Mouse (Mus musculus) large intestine, adult 2 months (tissue): ENCODE measurements around the gene Aco2. TPM values are rescaled to one million over a fixed set of nuclear protein-coding genes. Genes with fewer than 3 reads are reported as not detected.

Experiments used
- DNase-seq: peaks from one replicate; pipeline ENCODE4 v3.0.0-alpha.2; 2012; ENCODE audit warnings: low read depth, low spot score
- WGBS: fragments of 180-500 bp; shearing (Covaris S2); methylation state at CpG from one replicate; pipeline ENCODE4 v1.1.7; 2018; 5-methylcytosine and 5-hydroxymethylcytosine counted together
- polyA plus RNA-seq: library from polyadenylated mRNA; depleted of rRNA; stranded (reverse); fragments of >200 nt; gene quantifications from 2 replicates; pipeline ENCODE4 v1.2.3, GENCODE M21; 2012

Aco2 gene
- polyA plus RNA-seq, 1 experiment = 327 TPM

DNA sequence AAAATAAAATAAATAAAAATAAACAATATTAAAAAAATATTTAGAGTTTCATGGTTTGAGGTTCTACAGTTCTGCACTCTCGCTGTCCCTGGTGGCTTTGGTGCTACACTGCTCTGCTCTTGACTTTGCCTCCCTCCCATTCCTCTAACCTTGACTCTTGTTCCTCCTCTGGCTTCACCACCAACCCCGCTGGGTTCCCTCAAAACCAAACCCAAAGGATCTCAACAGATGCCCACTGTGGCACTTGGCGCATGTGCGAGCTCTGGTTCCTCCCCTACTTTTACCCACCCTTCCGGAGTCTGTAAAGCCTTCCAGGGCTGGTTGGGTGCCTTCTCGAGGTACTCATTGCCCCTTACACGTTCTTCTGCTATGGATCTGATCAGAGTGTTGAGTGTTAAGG is 29.8 kb upstream of the Aco2 start:
- no peak for DNase-seq
- 85% methylated on average over 7 of the region's 7 CpGs for WGBS

DNA sequence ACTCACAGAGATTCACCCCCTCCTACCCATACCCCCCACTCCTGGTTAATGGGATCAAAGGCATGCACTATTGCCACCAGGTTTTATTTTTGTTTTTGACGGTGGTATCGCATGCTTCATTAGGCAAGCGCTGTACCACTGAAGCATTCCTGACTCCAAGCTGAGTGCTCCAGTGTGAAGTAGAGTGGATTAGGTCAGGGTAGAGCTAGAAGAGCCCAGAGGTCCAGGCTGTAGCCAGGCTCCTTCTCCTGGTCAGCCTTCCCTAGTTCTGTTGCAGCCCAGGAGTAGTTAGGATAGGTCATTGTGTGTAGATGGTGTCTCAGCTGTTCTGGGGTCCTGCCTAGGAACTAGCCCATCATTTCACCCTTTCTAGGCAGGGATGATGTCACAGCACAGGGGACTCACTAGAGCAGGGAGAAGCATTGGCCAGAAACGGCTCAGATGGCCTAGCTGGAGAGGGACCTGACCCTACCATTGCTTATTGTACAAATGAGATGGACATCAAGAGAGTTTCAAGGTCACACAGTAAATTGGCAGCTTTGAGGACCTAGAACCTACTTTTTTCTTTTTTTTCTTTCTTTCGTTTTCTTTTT is 27.0 kb upstream of the Aco2 start:
- 79% methylated on average over 5 of the region's 5 CpGs for WGBS

DNA sequence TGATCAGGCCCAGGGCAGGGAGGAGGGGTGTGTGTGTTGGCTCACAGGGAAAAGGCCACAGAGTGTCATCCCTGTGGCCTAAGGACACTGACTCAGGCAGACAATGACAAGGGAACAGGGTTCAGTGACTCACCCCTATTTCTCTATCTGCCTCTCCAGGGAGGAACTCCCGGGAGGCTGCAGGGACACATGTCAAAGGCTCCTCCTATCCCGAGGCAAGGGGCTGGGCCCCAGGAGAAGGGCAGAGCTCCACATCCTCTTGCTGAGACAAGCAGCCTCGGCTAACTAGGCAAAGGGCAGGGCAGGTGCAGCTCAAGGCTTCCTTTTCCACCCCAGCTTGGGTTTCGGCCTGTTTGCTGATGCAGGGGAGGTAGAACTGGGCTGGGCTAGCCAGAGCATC is 26.4 kb upstream of the Aco2 start:
- 18% methylated on average over 4 of the region's 4 CpGs for WGBS
- DNase-seq = no peak

More for the DNA sequence above, 27.0 kb upstream of the Aco2 start:
- DNase-seq = no peak

DNA sequence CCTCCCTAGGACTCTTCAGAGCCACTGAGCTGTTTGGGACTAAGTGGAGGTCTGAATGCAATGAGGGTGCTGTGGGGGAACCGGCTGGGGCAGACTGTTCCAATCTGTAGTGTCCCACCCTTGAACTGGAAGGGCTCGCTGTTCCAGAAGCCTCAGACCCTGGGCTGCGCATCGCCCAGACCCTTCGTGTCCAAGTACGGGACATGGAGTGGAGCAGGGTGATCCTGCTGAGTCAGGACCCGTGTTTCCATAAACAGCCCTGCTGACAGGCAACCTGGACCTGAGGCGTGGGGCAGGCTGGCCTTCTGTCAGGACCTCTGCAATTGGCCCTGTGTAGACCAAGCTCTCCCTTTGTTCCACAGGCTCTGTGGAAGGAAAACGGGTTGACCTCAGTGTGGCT is 25.4 kb upstream of the Aco2 start:
- whole genome bisulfite sequencing = 85% methylated on average over 9 of the region's 9 CpGs

DNA sequence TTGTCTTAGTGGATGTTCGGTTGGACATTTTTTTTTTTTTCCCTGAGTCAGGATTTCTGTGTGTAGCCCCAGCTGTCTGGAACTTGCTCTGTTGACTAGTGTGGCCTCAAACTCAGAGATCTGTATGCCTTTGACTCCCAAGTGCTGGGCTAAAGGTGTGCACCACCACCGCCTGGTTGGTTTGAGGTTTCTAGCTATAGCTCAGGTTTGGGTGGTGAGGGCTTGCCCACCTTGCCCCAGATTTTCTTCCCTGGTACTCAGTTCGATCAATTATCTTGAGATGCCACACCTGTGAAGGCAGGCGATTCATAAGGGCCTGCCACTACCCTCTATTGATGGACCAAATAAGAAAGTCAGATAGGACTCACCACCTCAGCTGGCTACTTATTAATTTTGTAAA is 24.9 kb upstream of the Aco2 start:
- DNase-seq = no peak
- 89% methylated on average over 4 of the region's 4 CpGs for WGBS

More for the DNA sequence above, 25.4 kb upstream of the Aco2 start:
- DNase-seq = no peak

DNA sequence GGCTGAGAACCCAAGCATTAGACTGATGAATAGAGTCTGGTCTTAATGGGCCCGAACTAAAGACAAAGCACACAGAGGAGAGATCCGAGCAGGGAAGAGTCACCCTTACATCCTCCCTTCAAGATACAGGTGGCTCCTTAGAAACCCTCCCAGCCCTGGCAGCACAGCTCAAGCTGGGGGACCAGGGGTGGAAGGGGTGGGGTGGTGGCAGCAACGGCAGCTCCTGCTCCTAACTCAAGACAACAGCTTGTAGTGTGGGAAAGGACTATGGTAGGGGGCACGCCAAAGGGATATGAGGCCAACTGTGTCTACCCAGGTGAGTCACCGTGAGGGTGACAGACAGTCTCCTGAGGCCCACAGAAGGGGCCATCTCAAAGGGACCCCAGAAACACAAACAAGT is 24.2 kb upstream of the Aco2 start:
- 83% methylated on average over 5 of the region's 5 CpGs for WGBS
- no peak for DNase-seq

DNA sequence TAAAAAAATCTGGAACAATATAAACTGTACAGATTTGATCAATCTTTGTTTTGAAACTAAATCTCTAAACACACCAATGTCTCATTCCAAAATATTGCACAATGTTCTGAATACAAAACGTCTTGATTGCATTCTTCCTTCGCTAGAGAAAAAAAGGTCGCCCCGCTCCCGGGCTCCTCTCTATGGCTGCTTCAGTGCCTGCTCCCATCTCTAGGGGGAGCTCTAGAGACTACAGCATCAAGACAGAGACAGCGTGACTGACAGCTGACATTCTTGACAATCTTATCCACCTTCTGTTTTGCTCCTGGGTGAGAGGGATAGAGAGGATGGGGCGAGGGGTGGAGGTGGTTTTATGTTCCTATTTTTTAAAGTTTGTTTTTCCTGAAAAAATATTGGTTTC is 23.8 kb upstream of the Aco2 start:
- 13% methylated on average over 7 of the region's 7 CpGs for WGBS
- no peak for DNase-seq

DNA sequence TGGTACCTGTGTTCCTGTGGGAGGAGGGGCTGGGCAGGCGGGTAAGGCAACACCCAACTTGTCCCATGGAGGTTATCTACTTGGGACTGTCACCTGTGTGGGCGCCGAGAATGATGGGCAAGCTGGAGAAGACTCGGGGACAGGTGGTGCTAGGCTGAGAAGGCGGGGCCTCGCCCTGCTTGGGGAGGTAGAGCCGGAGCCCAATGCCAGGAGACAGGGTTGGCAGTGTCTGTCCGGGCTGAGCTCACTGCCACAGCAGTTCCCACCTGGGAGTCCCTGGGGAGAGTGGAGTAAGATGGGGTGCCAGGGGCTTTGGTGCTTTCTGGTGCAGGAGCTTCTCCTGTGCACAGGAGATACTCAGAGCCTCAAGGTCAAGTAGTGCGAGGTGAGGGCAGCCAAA is 23.0 kb upstream of the Aco2 start:
- 49% methylated on average over 9 of the region's 9 CpGs for WGBS
- DNase-seq = no peak

DNA sequence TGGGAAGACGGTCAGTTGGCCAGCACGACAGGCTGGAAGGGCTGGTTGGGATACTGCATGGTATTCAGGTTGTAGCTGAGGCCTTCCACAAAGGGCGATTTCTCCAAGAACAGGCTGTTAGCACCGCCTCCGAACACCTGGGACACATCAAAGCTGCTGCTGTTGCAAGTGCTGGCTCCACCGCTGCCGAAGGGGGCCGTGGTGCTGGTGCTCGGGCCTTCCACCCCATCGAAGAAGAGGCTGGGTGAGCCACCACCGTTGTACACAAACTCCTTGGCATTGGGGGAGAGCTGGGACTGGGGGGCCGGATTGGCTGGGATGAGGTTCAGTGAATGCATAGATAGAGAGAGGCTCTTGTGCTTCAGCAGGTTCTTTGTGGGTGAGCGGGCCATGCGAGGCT is 21.4 kb upstream of the Aco2 start:
- DNase-seq = no peak
- WGBS = 78% methylated on average over 14 of the region's 14 CpGs

DNA sequence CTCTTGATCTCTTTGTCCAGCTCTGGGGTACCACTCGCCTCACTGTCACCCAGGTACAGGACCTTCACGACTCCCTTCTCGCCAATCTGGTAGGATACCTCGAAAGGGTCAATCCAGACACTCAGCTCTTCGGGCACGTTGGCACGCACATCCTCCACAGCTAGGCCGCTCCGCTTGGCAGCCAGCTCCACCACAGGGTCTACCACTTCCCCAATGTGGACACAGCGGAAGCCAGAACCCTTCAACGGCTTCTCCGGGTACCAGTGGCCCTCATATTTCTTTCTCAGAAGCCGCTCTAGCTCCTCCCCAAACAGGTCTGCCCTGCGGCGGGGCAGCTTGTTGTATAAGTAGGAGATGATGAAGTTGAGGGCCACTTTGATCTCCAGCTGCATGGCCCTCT is 20.7 kb upstream of the Aco2 start:
- WGBS = 91% methylated on average over 15 of the region's 15 CpGs
- DNase-seq = no peak

DNA sequence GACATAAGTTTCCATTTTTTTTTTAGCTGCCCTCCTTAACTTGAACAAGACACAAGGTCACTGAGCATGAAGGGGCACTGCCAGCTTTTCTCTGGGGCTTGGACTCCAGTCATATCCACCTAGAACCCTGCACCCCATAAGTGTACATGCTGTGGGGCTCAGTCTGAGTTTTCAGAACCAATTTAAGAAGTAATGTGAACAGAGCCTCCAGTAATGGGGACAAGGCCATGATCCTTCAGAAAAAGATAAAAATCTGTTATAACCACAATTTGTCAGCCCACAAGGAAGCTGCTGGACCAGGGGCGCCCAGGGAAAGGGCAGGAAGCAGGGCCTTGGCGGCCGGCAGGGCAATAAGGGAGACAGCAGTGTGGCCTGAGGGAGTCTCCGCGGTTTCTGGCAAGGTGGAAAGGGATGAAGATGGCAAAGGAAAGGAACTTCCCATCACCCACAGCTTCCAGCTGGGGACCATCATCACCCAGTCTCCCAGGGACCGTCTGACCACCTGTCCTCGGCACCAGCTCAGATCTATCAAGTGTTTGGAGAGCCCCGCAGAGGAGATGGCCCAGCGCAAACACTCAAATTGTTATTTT is 19.6 kb upstream of the Aco2 start:
- 76% methylated on average over 9 of the region's 9 CpGs for WGBS

DNA sequence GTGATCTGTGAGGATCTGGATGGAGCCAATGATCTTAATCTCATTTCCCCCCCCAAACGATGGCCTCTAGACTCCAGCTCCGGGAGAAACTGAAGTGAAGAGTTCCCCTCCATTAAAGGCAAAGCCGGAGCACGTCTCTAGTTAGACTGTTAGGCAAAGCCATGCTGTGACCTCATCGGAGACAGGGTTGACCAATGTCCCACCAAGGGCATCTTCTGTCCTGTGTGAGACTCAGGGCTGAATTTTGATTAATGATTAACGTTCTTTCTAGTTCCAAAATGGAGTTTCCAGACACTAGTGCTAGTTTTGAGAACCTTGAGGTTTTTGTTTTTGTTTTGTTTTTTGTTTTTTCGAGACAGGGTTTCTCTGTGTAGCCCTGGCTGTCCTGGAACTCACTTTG is 19.0 kb upstream of the Aco2 start:
- DNase-seq = no peak
- WGBS = 69% methylated on average over 7 of the region's 7 CpGs

More for the DNA sequence above, 19.6 kb upstream of the Aco2 start:
- no peak for DNase-seq

DNA sequence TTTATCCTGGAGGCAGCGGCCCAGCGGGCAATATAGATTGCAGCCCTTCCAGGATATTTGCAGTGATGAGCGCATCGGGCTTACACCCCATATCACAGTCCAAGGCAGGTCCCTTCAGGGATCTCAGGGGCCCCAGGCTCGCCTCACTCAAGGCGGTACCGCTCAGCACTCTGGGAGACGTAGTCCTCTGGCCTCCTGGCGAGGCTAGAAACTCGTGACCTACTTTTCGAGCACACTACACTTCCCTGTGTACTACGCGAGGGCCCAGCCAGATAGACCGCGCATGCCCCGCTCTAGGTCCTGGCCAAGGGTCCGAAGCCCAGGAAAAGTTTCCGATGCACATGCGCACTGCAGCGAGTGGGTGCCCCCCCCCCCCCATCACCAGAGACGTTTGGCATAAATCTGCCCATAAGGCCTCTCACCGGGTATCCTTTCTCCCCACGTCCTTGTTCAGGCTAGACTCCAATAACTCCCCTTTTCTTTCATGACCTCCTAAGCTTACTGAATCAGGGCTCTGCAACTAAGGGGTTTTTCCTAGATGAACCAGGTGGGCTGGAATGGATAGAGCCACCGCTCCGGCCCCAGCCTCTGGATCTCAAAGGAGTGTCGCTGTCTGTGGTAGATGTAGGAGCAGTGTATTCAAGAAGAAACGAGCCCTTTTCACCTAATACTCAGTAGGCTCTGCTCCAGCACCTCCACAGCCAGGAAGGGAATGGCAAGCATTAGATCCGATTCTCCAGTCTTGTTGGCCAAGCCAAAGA is 15.9 kb upstream of the Aco2 start:
- WGBS = under 1% methylated on average over 28 of the region's 28 CpGs
- no peak for DNase-seq

DNA sequence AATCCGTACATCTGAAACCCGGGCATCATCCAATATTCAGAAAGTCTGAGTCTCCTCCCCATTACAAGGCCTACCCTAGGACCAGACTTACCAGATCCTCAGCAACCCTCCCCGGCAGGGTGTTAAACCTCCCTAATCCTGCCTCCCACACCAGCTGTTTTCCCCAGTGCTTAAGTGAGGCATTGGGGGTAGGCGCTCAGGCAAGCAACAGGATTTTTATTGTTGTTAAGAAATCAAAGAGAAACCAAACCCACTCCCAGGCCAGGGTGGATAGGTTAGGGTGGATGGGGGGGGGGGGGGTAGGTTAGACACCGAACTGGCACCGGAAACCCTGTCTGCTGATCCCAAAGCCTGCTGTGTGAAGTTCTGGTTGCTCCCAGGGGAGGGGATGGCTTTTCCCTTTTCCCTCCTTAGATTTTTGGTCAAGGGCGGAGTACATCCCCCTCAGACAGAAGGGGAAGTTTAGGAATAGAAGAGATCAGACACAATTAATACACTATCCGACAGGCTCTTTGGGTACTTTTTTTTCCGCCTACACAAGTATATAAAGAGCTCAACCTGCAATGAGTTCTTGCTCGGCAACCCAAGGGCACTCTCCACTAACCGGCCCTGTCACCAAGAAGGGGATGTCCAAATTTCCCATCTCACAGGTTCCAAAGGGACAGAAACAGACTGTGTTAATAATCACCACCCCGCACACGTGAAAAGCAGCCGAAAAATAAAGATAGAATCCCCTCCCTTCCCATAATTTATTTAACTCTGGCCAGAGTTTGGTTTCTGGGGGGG is 15.0 kb upstream of the Aco2 start:
- 2% methylated on average over 14 of the region's 14 CpGs for WGBS
- DNase-seq = no peak

DNA sequence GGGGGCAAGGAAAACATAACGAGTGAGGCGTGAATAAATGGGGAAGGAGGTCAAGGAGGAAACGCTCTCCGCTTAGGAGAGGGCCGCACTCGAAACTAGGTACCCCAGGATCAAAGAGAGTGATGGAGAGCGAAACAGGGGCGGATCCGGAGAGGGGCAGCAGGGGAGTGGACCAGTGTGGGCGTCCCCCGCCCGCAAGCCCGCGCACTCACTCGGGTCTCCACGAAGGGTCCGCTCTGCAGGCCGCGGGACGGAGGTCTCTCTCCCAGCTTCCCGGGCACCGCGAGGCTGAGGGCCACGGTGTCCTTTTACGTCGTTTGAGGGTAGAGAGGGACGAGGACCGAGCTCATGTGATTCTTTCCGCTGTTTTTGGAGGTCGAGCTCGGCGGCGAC is 14.4 kb upstream of the Aco2 start:
- DNase-seq = no peak
- under 1% methylated on average over 33 of the region's 33 CpGs for WGBS

DNA sequence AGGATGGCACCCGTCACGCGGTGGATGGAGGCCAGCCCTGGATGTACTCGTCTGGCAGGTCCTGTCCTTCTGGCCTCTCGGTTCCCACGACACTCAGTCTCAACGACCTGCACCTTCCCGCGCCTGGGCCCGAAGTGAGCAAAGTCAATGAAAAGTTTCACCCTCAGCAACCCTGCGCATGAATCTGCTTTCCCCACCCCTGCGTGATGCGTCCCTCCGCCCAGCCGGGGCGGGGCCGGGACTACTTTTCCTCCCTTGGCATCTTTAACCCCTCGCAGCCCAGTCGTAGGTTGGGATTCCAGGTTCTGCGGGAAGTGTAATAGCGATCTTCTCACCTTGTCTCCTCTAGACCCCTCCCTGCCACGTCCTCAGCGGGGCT is 14.0 kb upstream of the Aco2 start:
- 1% methylated on average over 23 of the region's 23 CpGs for WGBS

DNA sequence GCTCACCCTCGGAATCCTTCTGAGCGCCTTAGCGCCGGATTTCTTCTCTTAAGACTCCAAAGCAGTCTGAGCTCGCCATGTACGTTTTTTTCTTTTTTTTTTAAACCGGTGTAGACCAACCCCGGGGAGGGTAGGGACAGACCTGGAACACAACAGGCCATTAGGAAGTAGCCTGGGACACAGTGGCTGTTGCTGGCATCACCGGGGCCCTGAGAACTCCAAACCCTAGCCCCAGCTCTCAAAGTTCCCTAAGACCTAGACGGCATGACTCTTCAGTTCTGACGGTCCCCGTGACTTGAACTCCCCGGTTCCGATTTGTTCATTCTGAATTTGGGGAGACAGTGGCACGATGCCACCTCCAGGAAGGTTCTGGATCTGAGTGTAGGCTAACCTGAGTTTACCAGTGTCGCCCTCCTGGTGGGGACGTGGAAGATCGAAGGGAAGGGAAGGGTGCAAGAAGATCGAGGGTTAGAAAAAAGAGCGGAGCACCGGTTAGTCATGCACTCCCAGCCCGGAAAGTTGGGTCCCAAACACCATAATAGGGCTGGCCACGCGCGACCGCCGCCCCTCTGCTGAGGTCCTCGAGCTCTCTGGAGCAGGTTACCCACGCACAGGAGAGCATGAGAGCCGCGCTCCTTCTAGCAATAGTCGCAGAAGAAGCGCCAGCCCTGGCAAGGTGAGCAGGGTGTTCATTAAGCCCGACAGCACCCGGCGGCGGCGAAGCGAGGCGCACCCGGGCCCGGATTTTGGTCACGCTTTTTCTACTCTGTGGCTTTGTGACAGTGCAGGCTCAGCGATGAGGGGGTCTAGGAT is 13.4 kb upstream of the Aco2 start, which contains the start of gene Tob2:
Tob2 (minus strand) TSS at position 280 of the 813 bp plus-strand sequence.
- WGBS = 1% methylated on average over 44 of the region's 44 CpGs
- no peak for DNase-seq

More for the DNA sequence above, 14.0 kb upstream of the Aco2 start:
- peak; percentile 85 for DNase-seq

DNA sequence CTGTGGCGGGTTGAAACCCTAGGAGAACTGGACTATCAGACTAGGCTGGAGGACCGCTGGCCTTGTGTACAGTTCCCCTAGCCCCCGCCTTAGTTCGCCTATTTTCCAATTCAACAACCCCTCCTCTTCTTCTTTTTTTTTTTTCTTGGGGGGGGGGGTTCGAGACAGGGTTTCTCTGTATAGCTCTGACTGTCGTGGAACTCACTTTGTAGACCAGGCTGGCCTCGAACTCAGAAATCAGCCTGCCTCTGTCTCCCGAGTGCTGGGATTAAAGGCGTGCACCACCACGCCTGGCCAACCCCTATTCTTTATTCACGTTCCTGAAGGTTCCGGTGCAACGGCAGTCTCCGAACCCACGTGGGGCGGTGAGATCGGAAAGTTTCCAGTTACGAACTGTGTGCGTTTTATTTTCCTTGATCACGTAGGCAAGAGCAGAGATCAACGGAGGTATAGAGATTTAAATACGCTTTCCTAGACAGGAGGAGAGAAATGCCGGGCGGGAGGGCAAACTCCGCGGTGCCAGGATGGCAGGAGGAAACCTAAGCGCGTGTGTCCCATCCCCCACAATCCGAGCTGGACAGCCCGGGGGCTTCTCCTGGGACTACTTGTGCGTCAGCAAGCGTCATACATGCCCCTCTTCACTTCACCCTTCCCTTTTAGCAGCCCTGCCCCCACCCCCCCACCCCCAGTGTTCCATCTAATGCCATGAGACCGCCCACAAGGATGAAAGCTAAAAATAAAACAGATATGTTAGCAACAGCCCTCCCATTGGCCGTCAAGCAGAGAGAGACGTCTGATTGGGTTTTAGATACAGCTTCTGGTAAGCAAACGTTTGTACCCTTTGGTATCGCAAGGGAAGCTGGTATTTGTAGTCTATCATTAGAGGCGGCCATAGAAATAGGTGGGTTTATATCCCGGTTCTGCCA is 12.5 kb upstream of the Aco2 start:
- WGBS = under 1% methylated on average over 39 of the region's 39 CpGs
- peak; percentile 92 for DNase-seq
